Comparison of ENCODE assay signal across 34 mouse cellular contexts in genomic region chr16:22539275-22539674, GRCm38 (mm10).
"Had no signal": no experiment of that assay in that cellular context is flagged by ENCODE, and none has a peak within 500 bp of the region (broad histone marks: within the 10 kb centered on the region; RNA-seq: fewer than 3 reads in every experiment).

No protein-coding gene starts in this region.

- DNase-seq: heart, postnatal 10 days; heart, postnatal 14 days; heart, postnatal 36 days; heart, postnatal 4 days; kidney, adult 11 months; kidney, adult 18-20 months; kidney, adult 2 months; kidney, adult 8-10 months; kidney, adult 9 months; kidney, postnatal 10 days; kidney, postnatal 14 days; kidney, postnatal 36 days; kidney, postnatal 4 days; layer of hippocampus, adult 9-11 months; layer of hippocampus, postnatal 36 days had no signal

- H3K9ac ChIP-seq: heart, embryonic 12.5 days; heart, embryonic 13.5 days; heart, embryonic 15.5 days; hindbrain, embryonic 12.5 days; hindbrain, embryonic 13.5 days; hindbrain, embryonic 14.5 days; hindbrain, embryonic 15.5 days; intestine, embryonic 15.5 days; kidney, embryonic 15.5 days had no signal

- H3K9me3 ChIP-seq: heart, embryonic 10.5 days; heart, embryonic 12.5 days; heart, embryonic 13.5 days; heart, embryonic 15.5 days; hindbrain, embryonic 10.5 days; hindbrain, embryonic 12.5 days; hindbrain, embryonic 13.5 days; hindbrain, embryonic 15.5 days; intestine, embryonic 15.5 days; kidney, embryonic 15.5 days had no signal

- ATAC-seq: hindbrain, embryonic 16.5 days; hindbrain, postnatal 0 days; inflammation-experienced regulatory T-cells, adult 6 months; intestine, embryonic 15.5 days; intestine, embryonic 16.5 days; intestine, postnatal 0 days had no signal

- H3K27ac ChIP-seq: heart, embryonic 10.5 days; heart, embryonic 13.5 days; heart, embryonic 15.5 days; hindbrain, embryonic 10.5 days; hindbrain, embryonic 12.5 days; hindbrain, embryonic 13.5 days; hindbrain, embryonic 14.5 days; hindbrain, embryonic 15.5 days; hindbrain, postnatal 0 days; intestine, embryonic 15.5 days; kidney, embryonic 15.5 days; kidney, postnatal 0 days; layer of hippocampus, adult 2 months had no signal

- H3K36me3 ChIP-seq: heart, embryonic 10.5 days; heart, embryonic 12.5 days; heart, embryonic 13.5 days; heart, embryonic 15.5 days; hindbrain, embryonic 10.5 days; hindbrain, embryonic 12.5 days; hindbrain, embryonic 13.5 days; hindbrain, embryonic 15.5 days; intestine, embryonic 15.5 days; kidney, embryonic 15.5 days had no signal

- H3K4me3 ChIP-seq: heart, embryonic 10.5 days; heart, embryonic 12.5 days; heart, embryonic 13.5 days; heart, embryonic 15.5 days; hindbrain, embryonic 10.5 days; hindbrain, embryonic 12.5 days; hindbrain, embryonic 13.5 days; hindbrain, embryonic 15.5 days; intestine, embryonic 15.5 days; kidney, embryonic 15.5 days; layer of hippocampus, adult 2 months had no signal

- H3K4me2 ChIP-seq: heart, embryonic 11.5 days; heart, embryonic 12.5 days; heart, embryonic 13.5 days; heart, embryonic 15.5 days; hindbrain, embryonic 12.5 days; hindbrain, embryonic 13.5 days; hindbrain, embryonic 14.5 days; hindbrain, embryonic 15.5 days; intestine, embryonic 15.5 days; kidney, embryonic 15.5 days had no signal

- H3K4me1 ChIP-seq: hindbrain, embryonic 10.5 days; hindbrain, embryonic 12.5 days; hindbrain, embryonic 13.5 days; hindbrain, embryonic 15.5 days; intestine, embryonic 15.5 days; kidney, embryonic 15.5 days had no signal

- H3K27me3 ChIP-seq: heart, embryonic 12.5 days; heart, embryonic 13.5 days; heart, embryonic 15.5 days; hindbrain, embryonic 12.5 days; hindbrain, embryonic 13.5 days; hindbrain, embryonic 15.5 days; intestine, embryonic 15.5 days; kidney, embryonic 15.5 days had no signal
